Mouse (Mus musculus) bone marrow macrophage, adult 2 months (primary cell): ENCODE data around the gene Arhgef18.

Source experiments
- CTCF ChIP-seq: IDR thresholded peaks from 2 replicates; pipeline ENCODE4 v1.5.1; 2012; ENCODE audit warnings: low read depth, mild to moderate bottlenecking, low read length, moderate library complexity
- POLR2A ChIP-seq: IDR thresholded peaks from 2 replicates; pipeline ENCODE4 v1.6.1; 2012; ENCODE audit warnings: mild to moderate bottlenecking, low read depth, low read length, borderline replicate concordance

DNA sequence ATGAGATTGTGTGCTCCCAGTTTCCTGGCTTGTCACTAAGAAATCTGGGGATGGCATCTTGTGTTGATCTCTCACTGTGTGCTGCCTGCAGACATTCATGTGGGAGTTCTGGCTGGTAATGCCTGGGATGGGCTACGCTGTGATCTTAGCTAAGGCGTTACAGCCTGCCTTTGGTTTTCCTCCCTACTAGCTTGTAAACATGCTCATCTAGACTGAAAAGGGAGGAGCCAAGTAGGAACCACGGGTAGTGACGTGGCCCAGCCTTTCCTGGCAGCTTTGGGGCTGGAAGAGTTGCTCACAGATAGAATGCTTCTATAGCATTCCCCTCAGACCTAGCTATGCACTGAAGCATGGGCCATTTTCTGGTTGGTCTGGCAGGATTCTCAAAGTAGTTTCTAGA is 109.4 kb downstream of the Arhgef18 start:
- no peak for TF ChIP-seq CTCF
- no peak for TF ChIP-seq POLR2A
